Mouse (Mus musculus) heart, adult 9 months (tissue): Measurements from ENCODE around the gene Wdr83.

Experiments
- DNase-seq, 2 experiments: peaks; one replicate each; pipeline ENCODE4 v3.0.0; 2022; ENCODE audit warnings: low spot score in 2 of 2

Gene Wdr83

DNA sequence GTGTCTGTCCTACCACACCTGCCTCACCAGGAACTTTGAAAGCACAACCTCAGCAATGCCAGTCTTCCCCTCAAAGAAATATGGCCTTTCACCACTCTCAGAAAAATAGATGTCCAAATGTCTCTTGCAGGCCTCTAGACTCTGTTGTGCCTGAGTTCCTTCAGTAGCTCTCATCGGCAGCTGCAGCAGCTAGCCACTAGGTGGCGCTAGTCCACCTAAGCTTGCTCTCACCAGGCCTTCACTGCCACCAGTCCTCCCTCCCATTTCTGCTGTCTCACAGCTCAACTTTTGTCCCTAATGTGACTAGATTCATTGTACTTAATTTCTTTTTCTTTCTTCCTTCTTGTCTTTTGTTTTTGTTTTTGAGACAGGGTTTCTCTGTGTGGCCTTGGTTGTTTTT lies 4.1 kb downstream of the Wdr83 start:
- peak; percentile 64 to 68 for DNase-seq

DNA sequence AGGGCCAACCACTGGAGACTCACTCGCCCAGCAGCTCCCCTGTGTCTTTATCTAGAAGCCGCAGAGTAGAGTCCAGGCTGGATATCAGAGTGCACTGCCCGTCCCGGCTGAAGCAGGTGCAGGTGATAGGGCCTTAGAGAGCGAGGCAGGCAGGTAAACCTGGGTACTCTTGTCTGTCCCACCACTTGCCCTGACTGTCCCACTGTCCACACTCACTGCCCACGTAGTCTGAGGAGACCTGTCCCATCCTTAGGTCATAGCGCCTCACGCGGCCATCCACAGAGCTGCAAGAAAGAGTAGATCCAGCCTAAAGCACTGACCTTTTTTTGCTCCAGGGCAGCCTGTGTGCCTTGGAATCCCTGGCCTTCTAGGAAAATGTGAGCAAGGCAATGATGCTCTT lies 5.1 kb downstream of the Wdr83 start:
- no peak for DNase-seq

DNA sequence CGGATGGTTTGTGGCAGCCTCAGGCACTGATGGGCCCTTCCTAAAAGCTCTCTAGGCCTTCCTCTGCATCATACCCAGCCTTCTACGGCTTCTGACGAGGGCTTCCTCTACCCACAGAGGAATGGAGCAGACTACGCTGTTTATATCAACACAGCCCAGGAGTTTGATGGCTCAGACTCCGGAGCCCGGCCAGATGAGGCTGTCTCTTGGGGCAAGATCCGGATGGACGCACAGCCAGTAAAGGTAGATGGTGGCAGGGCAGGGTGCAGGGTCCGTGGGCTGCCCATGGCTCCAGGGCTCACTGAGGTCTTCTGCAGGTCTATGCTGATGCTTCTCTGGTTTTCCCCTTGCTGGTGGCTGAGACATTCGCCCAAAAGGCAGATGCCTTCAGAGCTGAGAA lies 6.5 kb downstream of the Wdr83 start:
- no peak for DNase-seq

DNA sequence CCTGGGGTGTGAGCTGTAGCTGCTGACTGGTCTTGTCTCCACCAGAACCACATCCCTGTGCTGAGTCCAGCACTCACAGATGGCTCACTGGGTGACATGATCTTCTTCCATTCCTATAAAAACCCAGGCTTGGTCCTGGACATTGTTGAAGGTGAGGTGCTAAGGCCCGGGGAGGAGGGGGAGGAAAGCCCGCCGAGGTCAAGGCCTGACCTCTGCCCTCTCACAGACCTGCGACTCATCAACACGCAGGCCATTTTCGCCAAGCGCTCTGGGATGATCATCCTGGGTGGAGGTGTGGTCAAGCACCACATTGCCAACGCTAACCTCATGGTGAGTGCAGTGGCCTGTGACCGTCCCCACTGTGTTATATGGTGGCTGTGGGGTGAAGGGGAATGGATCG lies 6.9 kb downstream of the Wdr83 start:
- DNase-seq = no peak

DNA sequence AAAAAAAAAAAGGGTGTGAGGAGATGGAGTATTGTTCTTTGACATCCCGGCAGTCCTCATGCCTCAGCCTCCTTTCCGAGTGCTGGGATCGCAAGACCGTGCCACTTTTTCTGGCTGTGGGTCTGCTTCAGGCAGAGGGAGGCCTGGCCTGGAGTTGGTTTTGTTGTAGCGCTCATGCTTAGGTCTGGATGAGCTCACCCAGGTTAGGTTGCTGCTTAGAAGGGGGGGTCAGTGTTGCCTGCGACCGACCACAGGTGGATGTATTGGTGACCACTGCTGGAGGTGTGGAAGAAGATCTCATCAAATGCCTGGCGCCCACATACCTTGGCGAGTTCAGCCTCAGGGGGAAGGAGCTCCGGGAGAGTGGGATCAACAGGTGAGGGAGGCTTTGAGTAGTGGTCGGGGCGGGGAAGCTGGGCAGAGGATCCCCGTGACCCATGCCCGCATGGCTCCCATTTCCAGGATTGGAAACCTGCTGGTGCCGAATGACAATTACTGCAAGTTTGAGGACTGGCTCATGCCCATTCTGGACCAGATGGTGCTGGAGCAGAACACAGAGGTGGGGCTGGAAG lies 8.0 kb downstream of the Wdr83 start:
- no peak for DNase-seq

DNA sequence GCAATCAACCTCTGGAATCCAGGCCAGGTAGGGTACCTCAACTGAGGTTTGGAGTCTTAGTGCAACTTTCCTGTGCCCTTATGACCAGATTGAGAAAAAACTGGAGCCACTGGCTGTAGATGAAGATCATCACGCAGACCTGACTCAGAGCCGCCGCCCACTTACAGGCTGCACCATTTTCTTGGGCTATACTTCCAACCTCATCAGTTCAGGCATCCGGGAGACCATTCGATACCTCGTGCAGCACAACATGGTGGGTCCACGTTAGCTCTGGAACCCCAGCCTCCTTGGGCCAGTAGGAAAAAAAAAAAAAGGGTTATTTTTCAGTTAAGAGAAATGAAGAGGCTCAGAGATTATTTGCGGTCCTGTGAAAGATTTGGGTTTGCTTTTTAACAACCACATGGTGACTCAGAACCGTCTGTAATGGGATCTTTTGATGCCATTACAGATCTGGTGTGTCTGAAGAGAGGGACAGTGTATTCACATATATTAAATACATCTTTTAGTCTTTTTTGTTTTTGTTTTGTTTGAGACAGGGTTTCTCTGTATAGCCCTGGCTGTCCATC lies 8.7 kb downstream of the Wdr83 start:
- DNase-seq = no peak

DNA sequence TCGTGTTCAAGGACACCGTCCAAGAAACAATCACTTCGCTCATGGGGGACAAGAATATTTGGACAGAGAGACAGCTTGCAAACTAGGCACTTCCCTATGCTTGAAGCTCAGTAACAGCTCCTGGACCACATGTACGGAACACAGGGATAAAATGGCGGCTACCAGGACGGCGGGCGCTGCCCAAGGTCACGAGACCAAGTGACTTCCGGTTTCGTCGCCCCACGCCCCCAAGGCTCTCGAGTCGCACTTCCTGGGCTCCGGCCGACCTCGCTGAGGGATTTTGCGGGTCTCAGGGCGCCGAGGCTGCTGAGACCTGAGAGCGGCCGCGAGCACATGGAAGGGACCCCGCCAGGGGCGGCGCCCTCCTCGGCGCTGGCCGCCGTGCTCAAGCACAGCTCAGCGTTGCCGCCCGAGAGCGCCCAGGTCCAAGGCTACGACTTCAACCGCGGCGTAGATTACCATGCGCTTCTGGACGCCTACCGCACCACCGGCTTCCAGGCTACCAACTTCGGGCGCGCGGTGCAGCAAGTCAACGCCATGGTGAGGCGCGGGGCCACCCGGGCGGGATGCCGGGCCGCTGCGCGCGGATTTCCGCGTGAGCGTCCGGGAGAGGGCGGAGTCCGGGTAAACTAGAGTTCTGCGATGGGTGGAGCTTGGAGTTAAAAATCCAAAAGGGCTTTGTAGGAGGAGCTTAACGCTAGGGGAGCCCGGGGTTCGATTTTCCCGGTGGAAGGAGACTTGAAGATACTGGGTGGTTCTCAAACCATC lies 9.4 kb downstream of the Wdr83 start, which contains the start of gene Dhps:
Dhps (plus strand) TSS at position 244 of the 768 bp plus-strand sequence.
- DNase-seq = peak; percentile 86 to 91

DNA sequence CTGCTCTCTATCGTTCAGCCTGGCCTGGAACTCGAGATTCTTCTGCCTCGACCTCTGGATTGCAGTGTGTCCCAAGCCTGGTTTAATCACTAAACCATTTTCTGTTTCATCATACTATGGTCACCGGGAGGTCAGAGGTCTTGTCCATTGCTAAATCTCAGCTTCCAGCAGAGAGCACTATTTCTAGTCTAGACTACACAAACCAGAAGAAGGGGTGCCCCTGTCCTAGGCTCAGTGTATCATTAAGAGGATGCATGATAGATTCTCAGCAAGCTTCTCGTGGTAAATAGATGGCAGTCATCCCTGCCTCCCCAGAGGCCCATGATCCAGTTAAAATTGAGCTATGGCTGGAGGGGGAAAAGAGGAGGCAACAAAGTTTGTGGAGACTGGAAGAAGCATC lies 10.1 kb downstream of the Wdr83 start:
- no peak for DNase-seq

DNA sequence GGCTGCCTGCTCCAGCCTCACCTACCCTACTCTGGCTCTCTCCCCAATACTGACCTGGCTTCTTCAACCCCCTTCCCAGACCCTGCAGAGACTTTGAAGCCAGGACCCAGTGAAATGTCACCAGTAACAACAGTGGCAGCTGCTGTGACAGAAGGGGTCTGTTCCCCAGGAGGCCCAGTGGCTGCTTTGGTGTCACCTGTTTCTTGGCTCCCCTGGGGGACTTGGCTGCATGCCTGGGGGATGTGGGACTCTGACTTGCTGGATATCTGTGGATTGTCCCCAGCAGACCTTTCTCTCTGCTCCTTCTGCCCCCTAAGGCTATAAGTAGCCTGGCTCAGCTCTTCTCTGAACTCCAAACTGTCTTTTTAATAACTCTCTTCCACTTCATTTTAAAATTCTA lies 13.1 kb downstream of the Wdr83 start, which contains the start of gene Gm5741:
Gm5741 (minus strand) TSS at position 1 of the 400 bp plus-strand sequence.
- no peak for DNase-seq

DNA sequence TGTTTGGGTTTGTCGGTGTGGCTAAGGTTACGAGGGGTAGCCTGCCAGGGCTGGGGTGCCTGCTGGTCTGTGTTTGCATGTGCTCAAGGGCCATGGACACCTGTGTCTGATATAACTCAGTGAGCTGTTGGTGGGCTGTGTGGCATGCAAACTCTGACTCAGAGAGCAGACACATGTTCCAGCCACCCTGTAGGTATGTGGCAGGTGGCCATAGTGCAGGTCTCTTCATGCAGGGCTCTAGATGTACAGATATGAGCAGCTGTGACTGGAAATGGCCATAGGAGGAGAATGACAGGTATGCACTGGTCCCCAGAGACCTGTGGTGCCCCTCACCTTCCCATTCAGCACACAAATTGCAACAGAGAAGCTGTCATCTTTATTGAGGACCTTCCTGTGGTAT lies 14.0 kb downstream of the Wdr83 start:
- no peak for DNase-seq

DNA sequence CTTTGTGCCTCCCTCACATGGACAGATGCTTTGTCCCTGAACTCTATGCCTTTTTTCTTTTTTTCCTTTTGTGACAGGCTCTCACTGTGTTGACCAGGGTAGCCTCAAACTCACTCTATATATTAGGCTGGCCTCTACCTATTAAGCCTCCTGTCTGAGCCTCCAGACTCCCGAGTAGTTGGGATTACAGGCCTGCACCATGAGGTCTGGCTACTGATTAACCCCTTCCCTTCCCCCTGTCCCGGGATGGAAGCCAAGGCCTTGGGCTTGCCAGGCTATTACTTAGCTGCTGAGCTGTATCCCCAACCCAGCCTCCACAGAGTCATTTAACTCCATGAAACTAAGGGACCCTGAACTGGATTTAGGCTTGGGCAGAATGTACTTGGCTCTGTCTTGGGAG lies 15.9 kb downstream of the Wdr83 start:
- DNase-seq = no peak

DNA sequence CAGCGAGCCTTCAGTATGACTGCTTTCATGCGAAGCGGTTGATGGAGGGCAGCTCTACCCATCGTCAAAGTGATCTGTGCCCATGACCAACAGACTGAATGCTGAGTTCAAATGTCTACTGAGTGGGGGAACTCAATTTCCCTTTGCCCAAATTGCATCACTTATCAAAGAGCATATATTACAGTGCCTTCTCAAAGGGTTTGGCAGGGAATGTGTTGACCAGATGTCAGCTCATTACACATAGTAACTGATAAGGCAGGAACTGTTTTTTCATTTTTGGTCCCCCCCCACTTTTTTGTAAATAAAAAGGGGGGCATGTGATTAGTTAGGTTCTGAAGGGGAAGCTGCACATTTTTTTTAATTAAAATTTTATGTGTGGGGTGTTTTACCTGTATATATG lies 18.5 kb downstream of the Wdr83 start:
- DNase-seq = no peak

DNA sequence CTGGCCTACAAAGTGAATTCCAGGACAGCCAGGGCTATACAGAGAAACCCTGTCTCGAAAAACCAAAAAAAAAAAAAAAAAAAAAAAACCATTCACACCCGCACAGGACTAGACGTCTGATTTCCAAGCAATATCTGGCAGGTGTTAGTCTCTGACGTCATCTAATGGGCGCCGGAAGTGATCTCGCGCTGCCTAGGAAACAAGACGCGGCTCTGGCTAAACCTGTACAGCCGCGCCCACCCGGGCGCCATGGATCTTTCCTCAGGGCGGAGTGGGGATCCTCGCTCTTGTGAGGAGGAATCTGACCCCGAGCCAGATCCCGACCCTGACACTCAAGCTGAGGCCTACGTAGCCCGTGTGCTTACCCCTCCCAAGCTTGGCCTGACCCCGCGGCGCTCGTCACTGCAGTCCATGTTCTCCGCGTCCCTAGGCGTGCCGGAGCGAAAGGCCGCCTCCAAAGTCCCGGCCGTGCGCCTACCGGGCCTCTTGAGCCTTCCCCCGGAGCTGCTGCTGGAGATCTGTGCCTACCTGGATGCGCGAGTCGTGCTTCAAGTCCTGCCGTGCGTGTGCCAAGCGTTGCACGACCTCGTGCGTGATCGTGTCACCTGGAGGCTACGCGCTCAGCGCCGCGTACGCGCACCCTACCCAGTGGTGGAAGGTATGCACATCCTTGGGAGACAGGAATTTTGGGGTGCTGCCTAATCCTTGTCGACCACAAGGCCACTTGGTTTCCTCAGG lies 21.1 kb downstream of the Wdr83 start, which contains the start of gene Fbxw9:
Fbxw9 (plus strand) TSS at position 177 of the 738 bp plus-strand sequence.
- peak; percentile 86 to 89 for DNase-seq

DNA sequence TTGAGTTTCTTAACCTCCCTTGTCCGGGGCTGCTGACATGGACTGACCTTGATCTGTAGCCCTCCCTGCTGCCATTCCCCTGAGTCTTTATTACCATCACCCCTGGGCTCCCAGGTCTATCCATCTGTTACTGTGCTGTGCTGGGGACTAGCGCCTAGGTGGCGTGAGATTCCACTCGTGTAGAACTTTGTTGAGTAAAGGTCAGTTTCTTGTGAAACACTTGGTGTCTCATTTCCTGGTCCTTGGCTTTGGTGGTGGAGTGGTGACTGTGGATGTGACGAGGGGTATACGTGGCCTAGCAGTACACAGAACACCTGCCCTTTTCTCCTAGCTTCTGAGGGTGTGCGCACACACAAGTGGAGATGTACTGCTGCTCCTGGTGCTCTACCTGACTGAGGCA lies 23.7 kb downstream of the Wdr83 start:
- no peak for DNase-seq

DNA sequence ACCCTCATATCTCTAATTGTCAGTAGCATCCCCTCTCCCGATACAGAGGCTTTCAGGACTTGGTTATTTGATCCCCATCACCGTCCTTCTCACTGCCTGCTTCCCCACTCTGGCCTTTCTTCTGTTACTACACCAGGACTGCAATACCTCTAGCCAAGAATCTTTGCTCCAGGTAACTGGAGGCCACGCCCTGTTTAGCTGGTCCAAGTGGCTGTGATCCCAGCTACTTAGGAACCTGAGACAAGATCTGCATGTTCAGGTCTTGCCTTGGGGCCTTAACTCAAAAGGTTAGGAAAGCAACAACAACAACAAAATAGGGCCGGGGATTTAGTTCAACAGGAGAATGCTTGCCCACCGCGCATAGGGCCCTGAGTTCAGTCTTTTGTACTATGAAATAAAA lies 37.5 kb downstream of the Wdr83 start:
- DNase-seq = no peak

DNA sequence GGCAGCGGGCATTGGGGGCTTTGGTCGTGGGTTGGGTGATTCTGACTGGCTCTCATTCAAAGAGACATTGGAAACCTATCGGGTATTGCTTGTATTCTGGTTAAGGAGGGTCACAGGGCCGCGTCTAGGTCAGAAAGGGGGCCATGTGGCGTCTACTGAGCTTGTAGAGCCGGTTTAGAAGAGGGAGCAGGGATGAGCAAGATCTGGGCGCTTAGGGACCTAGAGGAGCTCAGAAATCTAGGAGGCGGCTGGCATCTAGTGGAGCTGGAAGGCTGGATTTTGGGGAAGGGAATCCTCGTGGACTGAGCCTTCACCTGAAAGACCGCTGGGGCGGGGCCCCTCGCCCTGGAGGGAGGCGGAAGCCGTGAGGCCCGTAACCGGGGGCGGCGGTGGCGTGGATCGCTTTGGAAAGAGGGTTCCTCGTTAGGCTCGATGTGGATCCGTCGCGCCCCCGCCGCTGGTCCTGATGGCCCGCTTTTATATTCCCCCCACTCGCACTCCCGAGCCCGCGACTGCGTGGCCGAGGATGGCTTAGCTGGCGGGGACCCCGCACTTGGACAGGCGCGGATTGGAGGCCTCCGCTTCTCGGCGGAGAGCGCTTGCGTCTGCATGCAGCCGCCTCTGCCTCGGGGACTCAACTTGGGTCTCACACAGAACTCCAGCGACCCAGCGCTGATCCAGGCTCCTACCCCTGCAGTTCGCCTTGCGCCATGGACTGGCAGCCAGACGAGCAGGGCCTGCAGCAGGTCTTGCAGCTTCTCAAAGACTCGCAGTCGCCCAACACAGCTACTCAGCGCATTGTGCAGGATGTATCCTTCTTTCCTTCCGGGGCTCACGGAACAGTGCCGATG lies 43.2 kb downstream of the Wdr83 start:
- peak; percentile 29 to 41 for DNase-seq

DNA sequence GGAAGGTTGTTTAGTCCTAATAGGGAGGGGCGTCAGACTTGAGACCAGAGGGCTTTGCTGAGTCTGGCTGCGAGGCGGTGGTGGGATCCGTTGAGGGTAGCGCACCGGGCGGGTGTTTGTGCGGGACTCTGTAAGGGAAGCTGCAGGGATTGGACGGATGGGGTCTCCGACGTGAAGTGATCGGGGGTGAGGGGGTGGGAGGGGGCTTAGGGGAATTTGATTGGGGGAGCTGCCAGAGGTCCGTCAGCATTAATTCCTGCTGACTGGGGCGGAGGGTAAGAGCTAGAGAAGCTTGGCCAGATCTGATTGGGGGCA lies 43.8 kb downstream of the Wdr83 start:
- no peak for DNase-seq

DNA sequence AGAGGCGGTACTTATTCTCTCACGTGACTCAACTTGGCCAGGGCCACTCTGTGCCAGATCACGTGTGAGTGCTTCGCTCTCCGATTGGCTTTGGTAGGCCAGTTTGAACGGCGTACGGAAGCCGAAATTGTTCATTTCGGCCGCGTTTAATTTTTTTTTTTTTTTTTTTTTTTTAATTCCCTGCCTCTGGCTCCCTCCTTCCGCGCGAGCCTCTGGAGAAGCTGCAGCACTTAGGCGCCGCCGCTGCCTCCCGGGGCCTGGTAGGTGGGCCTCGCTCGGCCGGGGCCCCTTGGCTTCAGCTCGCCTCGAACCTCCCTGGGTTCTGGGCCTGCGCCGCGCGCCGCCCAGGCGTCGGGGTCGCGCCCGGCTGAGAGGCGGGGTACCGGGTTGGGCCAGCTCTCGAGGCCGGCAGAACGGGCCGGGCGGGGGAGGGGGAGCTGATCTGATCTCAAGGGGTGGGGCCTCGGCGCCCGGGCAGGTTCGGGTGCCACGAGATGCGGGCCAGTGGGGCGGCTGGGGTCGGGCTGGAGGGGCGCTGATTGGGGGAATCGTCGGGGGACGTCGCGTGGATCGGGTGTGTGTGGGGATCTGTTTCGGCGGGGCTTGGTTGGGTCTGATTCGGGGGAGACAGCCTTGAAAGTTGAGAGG lies 44.3 kb downstream of the Wdr83 start, which contains the start of gene Tnpo2:
Tnpo2 (plus strand) TSS at position 198 of the 648 bp plus-strand sequence.
- DNase-seq = peak; percentile 94

DNA sequence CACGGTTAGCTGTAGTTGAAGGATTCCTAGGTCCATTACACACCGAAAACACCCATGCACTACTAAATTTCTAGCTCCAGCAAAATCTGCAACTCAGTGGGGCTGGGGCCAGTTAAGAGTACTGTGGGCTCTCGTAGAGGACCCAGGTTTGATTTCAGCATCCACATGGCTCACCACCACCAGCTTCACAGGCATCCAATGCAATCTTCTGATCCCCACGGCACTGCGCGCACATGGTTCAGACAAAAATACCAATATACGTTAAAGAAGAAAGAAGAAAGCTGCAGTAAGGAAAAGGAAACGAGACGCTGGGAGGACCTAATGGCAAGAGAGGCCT lies 44.8 kb downstream of the Wdr83 start:
- no peak for DNase-seq

DNA sequence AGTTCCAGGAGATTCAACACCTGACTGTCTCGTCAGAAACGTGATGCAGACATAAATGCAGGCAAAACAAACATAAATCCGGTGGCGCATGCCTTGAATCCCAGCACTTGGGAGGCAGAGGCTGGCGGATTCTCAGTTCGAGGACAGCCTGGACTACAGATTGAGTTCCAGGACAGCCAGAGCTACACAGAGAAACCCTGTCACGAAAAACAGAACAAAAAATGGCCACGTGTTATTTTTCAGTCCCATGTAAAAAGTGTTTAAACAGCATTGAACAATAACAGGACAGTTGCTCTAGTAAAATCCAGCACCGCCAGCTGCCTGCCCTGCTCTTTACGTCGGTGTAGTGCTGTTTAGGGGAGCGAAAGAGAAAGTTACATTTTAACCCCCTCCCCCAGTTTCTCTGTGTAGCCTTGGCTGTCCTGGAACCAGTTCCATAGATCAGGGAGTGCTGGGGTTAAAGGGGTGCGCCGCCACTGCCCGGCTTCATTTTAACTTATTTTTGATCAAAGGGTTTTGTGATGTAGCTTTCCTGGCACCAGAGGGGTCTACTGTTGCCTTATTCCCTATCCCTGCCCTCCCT lies 45.3 kb downstream of the Wdr83 start:
- DNase-seq = peak in 1 of 2 experiments; percentile 21
